Mouse (Mus musculus) thymus, postnatal 36 days (tissue): ENCODE measurements around the gene Krt1.

Experiments
- DNase-seq, 2 experiments: peaks; one replicate each; pipeline ENCODE4 v3.0.0; 2022; ENCODE audit warnings: mixed read lengths in 2 of 2

The Krt1 gene

GRCm38 (mm10) chr15:101850694-101851093, at the start of gene Krt1:
Gene Krt1 (minus strand): TSS chr15:101850794.
- no peak for DNase-seq

GRCm38 (mm10) chr15:101895216-101895615, 44.6 kb upstream of the Krt1 start:
- DNase-seq, result no peak

- no peak for DNase-seq
Observed at GRCm38 (mm10) chr15:101892820-101893219, 42.2 kb upstream of the Krt1 start, which contains the start of gene Krt76. Gene Krt76 (minus strand): TSS chr15:101892920.

- no peak for DNase-seq
Observed at GRCm38 (mm10) chr15:101879776-101880175, 29.2 kb upstream of the Krt1 start.

GRCm38 (mm10) chr15:101878041-101878440, 27.4 kb upstream of the Krt1 start:
- DNase-seq, result no peak

- DNase-seq, result no peak
Observed at GRCm38 (mm10) chr15:101874383-101874782, 23.8 kb upstream of the Krt1 start.

GRCm38 (mm10) chr15:101873231-101873630, 22.6 kb upstream of the Krt1 start:
- no peak for DNase-seq

- no peak for DNase-seq
Observed at GRCm38 (mm10) chr15:101869431-101869830, 18.8 kb upstream of the Krt1 start, which contains the start of gene Krt77. Gene Krt77 (minus strand): TSS chr15:101869705.

GRCm38 (mm10) chr15:101866754-101867153, 16.2 kb upstream of the Krt1 start:
- DNase-seq, result no peak

GRCm38 (mm10) chr15:101860421-101861130, 10.0 kb upstream of the Krt1 start:
- DNase-seq, result peak in 1 of 2 experiments; percentile 5

GRCm38 (mm10) chr15:101859735-101860170, 9.2 kb upstream of the Krt1 start:
- peak; percentile 12 to 17 for DNase-seq

- DNase-seq, result no peak
Observed at GRCm38 (mm10) chr15:101858673-101859425, 8.3 kb upstream of the Krt1 start.

- no peak for DNase-seq
Observed at GRCm38 (mm10) chr15:101856696-101857095, 6.1 kb upstream of the Krt1 start.

GRCm38 (mm10) chr15:101855732-101856131, 5.1 kb upstream of the Krt1 start:
- no peak for DNase-seq

GRCm38 (mm10) chr15:101854294-101854693, 3.7 kb upstream of the Krt1 start:
- DNase-seq, result no peak

GRCm38 (mm10) chr15:101852571-101852970, 2.0 kb upstream of the Krt1 start:
- no peak for DNase-seq

GRCm38 (mm10) chr15:101845971-101846403, 4.6 kb downstream of the Krt1 start:
- peak; percentile 42 to 51 for DNase-seq

GRCm38 (mm10) chr15:101843192-101843591, 7.4 kb downstream of the Krt1 start:
- no peak for DNase-seq

GRCm38 (mm10) chr15:101834784-101835328, 15.7 kb downstream of the Krt1 start:
- DNase-seq, result no peak

GRCm38 (mm10) chr15:101833131-101833530, 17.5 kb downstream of the Krt1 start:
- DNase-seq, result no peak

GRCm38 (mm10) chr15:101829441-101829840, 21.2 kb downstream of the Krt1 start:
- no peak for DNase-seq

GRCm38 (mm10) chr15:101821786-101822185, 28.8 kb downstream of the Krt1 start:
- DNase-seq, result no peak

- no peak for DNase-seq
Observed at GRCm38 (mm10) chr15:101817875-101818274, 32.7 kb downstream of the Krt1 start, which contains the start of gene Krt2. Gene Krt2 (minus strand): TSS chr15:101818169.
